Mouse (Mus musculus) monocyte, adult 2 months (primary cell): ENCODE data around the gene 3110040M04Rik.
"Not testable (repeated sequence)": the region's sequence is repeated elsewhere in the genome, so short reads cannot be mapped to it uniquely, and the experiment has no call there.

Experiments used
- DNase-seq, 2 experiments: peaks; one replicate each; pipeline ENCODE4 v3.0.0; 2022; ENCODE audit warnings: low spot score in 2 of 2, low read depth in 1 of 2

Gene 3110040M04Rik

GRCm38 (mm10) chr1:151192075-151192474 is 11.8 kb upstream of the 3110040M04Rik start, which contains the start of gene Gm8947:
Gene Gm8947 (plus strand): TSS chr1:151192376.
- DNase-seq: not testable (repeated sequence)

- DNase-seq: not testable (repeated sequence)
Measured at GRCm38 (mm10) chr1:151192739-151193138, 11.2 kb upstream of the 3110040M04Rik start.

DNA sequence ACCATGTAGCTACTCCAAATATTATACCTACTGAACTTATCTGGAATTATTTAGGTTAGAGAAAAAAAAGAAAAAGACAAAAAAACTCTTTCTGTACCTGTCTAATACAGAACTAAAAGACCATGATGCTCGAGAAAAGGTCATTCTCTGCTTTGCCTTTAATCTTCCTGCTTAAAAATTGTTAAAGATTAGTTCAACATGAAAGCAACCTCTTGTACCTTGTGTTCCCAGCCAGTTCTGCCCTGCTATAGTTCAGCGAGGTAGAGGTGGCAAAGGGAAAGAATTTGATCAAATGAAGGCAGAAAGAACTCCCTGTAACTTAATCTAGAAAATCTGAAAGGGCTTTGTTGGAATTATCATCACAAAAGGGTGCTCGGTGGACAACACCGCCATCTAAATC is 7.9 kb upstream of the 3110040M04Rik start:
- DNase-seq: not testable (repeated sequence)

DNA sequence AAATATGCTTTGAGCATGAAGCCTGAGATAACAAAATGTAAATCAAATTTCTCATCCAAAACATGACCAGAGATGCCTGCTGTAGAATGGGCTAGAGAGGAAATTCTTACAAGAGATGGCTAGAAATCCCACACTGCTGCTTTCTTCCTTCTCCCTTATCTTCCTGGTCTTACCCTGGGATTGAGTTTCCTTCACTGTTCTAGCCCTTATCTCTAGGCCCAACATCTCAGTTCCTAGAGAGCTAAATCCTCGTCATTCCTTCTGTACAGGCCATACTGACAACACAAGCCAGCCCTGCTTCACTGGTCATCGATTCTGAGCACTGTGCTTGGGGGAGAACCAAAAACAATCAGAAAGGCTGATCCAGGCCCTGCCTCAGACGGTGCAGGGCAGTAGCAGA is 7.2 kb upstream of the 3110040M04Rik start:
- DNase-seq: not testable (repeated sequence)

GRCm38 (mm10) chr1:151198120-151198519 is 5.8 kb upstream of the 3110040M04Rik start, which contains the start of gene Gm47995:
Gene Gm47995 (plus strand): TSS chr1:151198448.
- not testable (repeated sequence) for DNase-seq

GRCm38 (mm10) chr1:151200620-151201019 is 3.3 kb upstream of the 3110040M04Rik start:
- DNase-seq: not testable (repeated sequence)

GRCm38 (mm10) chr1:151202771-151203170 is 1.1 kb upstream of the 3110040M04Rik start:
- not testable (repeated sequence) for DNase-seq

GRCm38 (mm10) chr1:151208493-151208892 is 4.6 kb downstream of the 3110040M04Rik start:
- not testable (repeated sequence) for DNase-seq

- not testable (repeated sequence) for DNase-seq
Measured at GRCm38 (mm10) chr1:151208944-151209343, 5.0 kb downstream of the 3110040M04Rik start.

- not testable (repeated sequence) for DNase-seq
Measured at GRCm38 (mm10) chr1:151209824-151210355, 6.0 kb downstream of the 3110040M04Rik start, which contains the start of gene Gm47996. Gene Gm47996 (plus strand): TSS chr1:151210131.

- not testable (repeated sequence) for DNase-seq
Measured at GRCm38 (mm10) chr1:151211666-151212065, 7.7 kb downstream of the 3110040M04Rik start.

GRCm38 (mm10) chr1:151214862-151215261 is 10.9 kb downstream of the 3110040M04Rik start:
- no peak for DNase-seq

DNA sequence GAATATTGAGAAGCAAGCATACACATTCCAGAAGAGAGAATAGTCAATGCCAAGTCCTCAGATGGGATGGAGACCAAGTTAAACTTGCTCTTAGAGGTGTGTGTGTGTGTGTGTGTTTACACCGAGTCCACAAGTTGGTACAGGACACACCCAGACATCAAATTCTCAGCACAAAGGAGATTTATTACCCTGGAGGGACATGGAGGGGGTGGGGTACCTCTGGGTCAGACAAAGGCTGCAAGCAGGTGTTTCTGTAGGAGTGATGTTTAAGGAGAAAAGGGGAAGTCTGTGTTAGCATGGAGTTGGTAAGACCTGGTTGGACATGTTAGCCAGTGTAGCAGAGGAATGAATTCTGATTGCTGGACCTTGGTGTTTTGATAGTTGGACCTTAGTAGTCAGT is 12.1 kb downstream of the 3110040M04Rik start:
- no peak for DNase-seq

DNA sequence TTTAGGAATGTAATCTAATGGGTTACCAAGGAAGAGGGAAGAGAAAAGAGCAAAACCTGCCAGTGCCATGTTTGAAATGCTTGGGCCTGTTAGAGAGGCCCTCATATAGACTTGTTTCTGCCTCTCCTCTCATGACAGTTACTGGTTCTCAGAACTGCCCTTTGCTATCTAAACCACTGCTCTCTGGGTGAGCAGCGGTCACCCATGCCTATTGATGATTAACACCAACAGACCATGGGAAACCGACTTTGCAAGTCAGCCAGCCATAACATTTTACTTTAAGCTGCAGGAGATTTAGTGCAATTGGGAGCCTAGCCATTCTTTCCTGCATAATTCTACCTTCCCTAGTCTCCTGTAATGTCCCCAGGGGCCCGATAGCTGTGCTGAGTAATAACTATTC is 12.5 kb downstream of the 3110040M04Rik start:
- DNase-seq: no peak

DNA sequence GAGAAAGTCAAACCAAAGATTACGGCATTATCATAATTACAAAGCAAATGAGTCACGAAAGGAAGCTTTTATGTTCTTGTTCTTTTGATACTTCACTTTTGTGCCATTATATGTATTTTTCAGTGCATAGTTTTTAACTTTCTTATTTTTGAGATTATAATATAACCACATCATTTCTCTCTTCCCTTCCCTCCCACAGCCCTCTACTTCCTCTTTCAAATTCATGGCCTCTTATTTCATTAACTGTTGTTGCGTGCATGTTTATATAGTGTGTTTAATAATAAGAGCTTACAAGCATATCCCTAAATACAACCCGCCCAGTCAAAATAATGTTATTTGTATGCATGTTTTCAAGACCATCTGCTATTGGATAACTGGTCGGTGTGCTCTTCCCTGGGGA is 15.1 kb downstream of the 3110040M04Rik start:
- DNase-seq: no peak

GRCm38 (mm10) chr1:151220098-151220497 is 16.2 kb downstream of the 3110040M04Rik start:
- no peak for DNase-seq

DNA sequence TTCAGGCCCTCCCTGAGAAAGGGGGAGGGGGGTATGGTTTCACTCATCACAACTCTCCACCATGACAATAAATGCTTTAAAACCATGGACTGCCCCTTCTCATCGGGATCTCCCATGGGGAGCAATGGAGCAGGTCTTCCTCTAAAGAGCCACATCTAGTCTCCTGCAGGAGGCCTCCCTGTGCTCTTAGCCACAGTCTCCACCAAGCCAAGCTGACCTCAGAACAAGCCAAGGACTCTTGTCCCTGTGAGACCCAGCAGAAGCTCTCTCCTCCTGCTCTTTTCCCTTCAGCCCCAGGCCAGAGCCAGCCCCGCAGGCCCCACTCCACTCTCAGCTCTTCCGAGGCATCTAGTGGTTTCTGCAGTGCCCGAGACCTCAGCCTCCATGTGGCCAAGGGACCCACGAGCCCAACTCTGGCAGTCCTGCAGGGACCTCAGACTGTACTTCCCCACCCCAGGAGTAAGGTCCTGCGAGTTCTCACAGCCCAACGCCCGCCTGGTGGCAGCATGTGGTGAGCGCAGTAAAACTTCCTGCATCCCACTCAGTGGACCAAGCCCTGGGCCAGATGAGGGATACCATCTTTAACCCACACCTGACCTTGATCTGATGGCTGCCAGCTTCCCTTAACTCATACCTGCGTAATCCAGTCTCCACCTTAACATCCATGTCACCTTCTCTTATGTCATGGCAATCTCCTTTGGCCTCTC is 18.8 kb downstream of the 3110040M04Rik start:
- DNase-seq: no peak

- no peak for DNase-seq
Measured at GRCm38 (mm10) chr1:151223377-151223776, 19.5 kb downstream of the 3110040M04Rik start.

GRCm38 (mm10) chr1:151224536-151224935 is 20.6 kb downstream of the 3110040M04Rik start:
- DNase-seq: no peak

- DNase-seq: no peak
Measured at GRCm38 (mm10) chr1:151227506-151227905, 23.6 kb downstream of the 3110040M04Rik start.

- no peak for DNase-seq
Measured at GRCm38 (mm10) chr1:151228320-151228989, 24.5 kb downstream of the 3110040M04Rik start.

GRCm38 (mm10) chr1:151232346-151232745 is 28.4 kb downstream of the 3110040M04Rik start:
- no peak for DNase-seq
